In genomic region chr15:86042364-86042763, GRCm38 (mm10) we compare ENCODE assay signal across 14 mouse cellular contexts. TPM values are rescaled to one million over a fixed set of nuclear protein-coding genes. Genes with fewer than 3 reads are reported as not detected.
DNase-seq lines count a peak whose midpoint lies in the region; ATAC-seq lines count a peak whose summit lies in the region.
"Had no signal": no experiment of that assay in that cellular context is flagged by ENCODE, and none has a peak within 500 bp of the region (broad histone marks: within the 10 kb centered on the region; RNA-seq: fewer than 3 reads in every experiment).

No protein-coding gene starts in this region.

- H3K9me3 ChIP-seq in lung, embryonic 16.5 days (ENCODE audit: control insufficient read depth, low read length), result no peaks in the 10 kb centered on the region
- H3K9me3 ChIP-seq in liver, embryonic 15.5 days (replicated peaks), result no peaks in the 10 kb centered on the region

- no peak overlapping the region for H3K9ac ChIP-seq in lung, embryonic 16.5 days (ENCODE audit: low read length)
- no peak overlapping the region for H3K9ac ChIP-seq in liver, embryonic 15.5 days
- H3K9ac ChIP-seq: hindbrain, embryonic 14.5 days had no signal

- WGBS in lung, embryonic 16.5 days, result 24% methylated on average over 4 of the region's 4 CpGs
- 16% methylated on average over 4 of the region's 4 CpGs for WGBS in liver, embryonic 15.5 days (ENCODE audit: insufficient replicate concordance)

- H3K4me1 ChIP-seq in lung, embryonic 16.5 days (replicated peaks; ENCODE audit: control insufficient read depth, insufficient read depth, low read length), result no peaks in the 10 kb centered on the region
- H3K4me1 ChIP-seq in liver, embryonic 15.5 days (replicated peaks), result no peaks in the 10 kb centered on the region

- ATAC-seq in CD4-positive, CD25-positive, alpha-beta regulatory T cell, adult 4 months, result no peak
- ATAC-seq in lung, embryonic 16.5 days (ENCODE audit: low read depth), result peak; percentile 37; the same call in 1 of the 2 replicates
- peak; percentile 40; the same call in 1 of the 2 replicates for ATAC-seq in liver, embryonic 15.5 days (ENCODE audit: insufficient read depth)
- no peak for ATAC-seq in erythroblast, adult 5-6 weeks (replicated peaks; ENCODE audit: low FRiP score, poor library complexity, severe bottlenecking)

- peak; percentile 71 for DNase-seq in CD4-positive, CD25-positive, alpha-beta regulatory T cell, adult 2 months (ENCODE audit: low read depth, low spot score)
- no peak for DNase-seq in lung, postnatal 10 days
- no peak for DNase-seq in cerebellum, adult 8-10 months
- DNase-seq in cerebellum, postnatal 14 days, result no peak
- DNase-seq: cerebellum, postnatal 36 days; kidney, postnatal 36 days; thymus, postnatal 4 days had no signal

- no peak overlapping the region for H3K4me2 ChIP-seq in lung, embryonic 16.5 days (ENCODE audit: low read depth, low read length)
- no peak overlapping the region for H3K4me2 ChIP-seq in liver, embryonic 15.5 days
- H3K4me2 ChIP-seq: hindbrain, embryonic 14.5 days had no signal

- peaks cover 5% of the 10 kb centered on the region; the same call in 1 of the 2 replicates for H3K27me3 ChIP-seq in lung, embryonic 16.5 days (ENCODE audit: control insufficient read depth, insufficient read depth, low read depth, low read length)
- peaks cover 53% of the 10 kb centered on the region for H3K27me3 ChIP-seq in liver, embryonic 15.5 days

- no peaks in the 10 kb centered on the region for H3K36me3 ChIP-seq in lung, embryonic 16.5 days (ENCODE audit: control insufficient read depth, insufficient read depth, low read length)
- H3K36me3 ChIP-seq in liver, embryonic 15.5 days (replicated peaks), result no peaks in the 10 kb centered on the region

- no peak overlapping the region for H3K27ac ChIP-seq in lung, embryonic 16.5 days (ENCODE audit: low read length)
- H3K27ac ChIP-seq in liver, embryonic 15.5 days (replicated peaks), result no peak overlapping the region
- H3K27ac ChIP-seq: hindbrain, embryonic 14.5 days; left cerebral cortex, adult 2 months had no signal

- H3K4me3 ChIP-seq in lung, embryonic 16.5 days (ENCODE audit: low read length), result no peak overlapping the region
- no peak overlapping the region for H3K4me3 ChIP-seq in liver, embryonic 15.5 days (replicated peaks)
- H3K4me3 ChIP-seq: left cerebral cortex, adult 2 months; myocyte had no signal

RNA-seq across cellular contexts. Expression of gene Celsr1, which starts 8.8 kb away (rescaled TPM):
- polyA plus RNA-seq in CD4-positive, CD25-positive, alpha-beta regulatory T cell, adult 4 months (2017; shearing (Covaris generic)), result 1 to 10 TPM; 3.3 to 3.8 TPM
- polyA plus RNA-seq in lung, embryonic 16.5 days (2015; fragmentation: Nextera tagmentation; extraction: Ambion mirVana), result 3.5 and 3.6 TPM in 2 replicates
- polyA plus RNA-seq in liver, embryonic 15.5 days (2015; fragmentation: Nextera tagmentation; extraction: Ambion mirVana), result 0.01 and 0.08 TPM in 2 replicates
- 0.38 and 1.5 TPM in 2 replicates for total RNA-seq in erythroblast, adult 5-6 weeks (2015; ENCODE audit: low replicate concordance)
- total RNA-seq in erythroblast, adult 5-6 weeks (2017; ENCODE audit: low replicate concordance), result 0.60 and 0.98 TPM in 2 replicates

RNA-seq across cellular contexts. Expression of gene Gramd4, which starts 15.1 kb away (rescaled TPM):
- 10 to 100 TPM; 25.3 to 25.7 TPM for polyA plus RNA-seq in CD4-positive, CD25-positive, alpha-beta regulatory T cell, adult 4 months (2017; shearing (Covaris generic))
- 9.2 and 11.2 TPM in 2 replicates for polyA plus RNA-seq in lung, embryonic 16.5 days (2015; fragmentation: Nextera tagmentation; extraction: Ambion mirVana)
- polyA plus RNA-seq in liver, embryonic 15.5 days (2015; fragmentation: Nextera tagmentation; extraction: Ambion mirVana), result 6.3 and 7.8 TPM in 2 replicates
- total RNA-seq in erythroblast, adult 5-6 weeks (2015; ENCODE audit: low replicate concordance), result 3.3 and 7.3 TPM in 2 replicates
- total RNA-seq in erythroblast, adult 5-6 weeks (2017; ENCODE audit: low replicate concordance), result 8.4 and 11.0 TPM in 2 replicates

Comparison
In these comparisons a context has a peak if more than half of its experiments do, and no peak if none do; other contexts are left out.
1. ATAC-seq: peak in lung, embryonic 16.5 days (single experiment) and liver, embryonic 15.5 days (single experiment); none in CD4-positive, CD25-positive, alpha-beta regulatory T cell, adult 4 months (single experiment) and erythroblast, adult 5-6 weeks (single experiment).